Mouse (Mus musculus): ENCODE data around the gene Trp63. TPM values are rescaled to one million over a fixed set of nuclear protein-coding genes. Genes with fewer than 3 reads are reported as not detected.

Gene Trp63
- polyA plus RNA-seq, 1 experiment from 2014 or later, result 0.14 TPM

- Histone ChIP-seq H3K4me3 (ENCODE audit: low read depth, low read length) (no peak overlapping the region), H3K4me2 (ENCODE audit: low read depth, low read length) (no peak overlapping the region), H3K27me3 (ENCODE audit: insufficient read depth, low read length) (no peaks in the 10 kb centered on the region), H3K36me3 (replicated peaks; ENCODE audit: insufficient read depth, low read length) (no peaks in the 10 kb centered on the region), H3K27ac (ENCODE audit: low read depth) (no peak overlapping the region), H3K9ac (replicated peaks) (no peak overlapping the region), H3K9me3 (ENCODE audit: low read length) (no peaks in the 10 kb centered on the region), H3K4me1 (ENCODE audit: insufficient read depth) (no peaks in the 10 kb centered on the region)
- no peak for TF ChIP-seq EP300 (IDR thresholded peaks at IDR 0.05; ENCODE audit: low read depth)
- no peak for TF ChIP-seq CTCF (IDR thresholded peaks at IDR 0.05; ENCODE audit: low read depth)
- ATAC-seq (no peak), DNase-seq (no peak)
- WGBS (ENCODE audit: insufficient replicate concordance), result 81% methylated on average over 5 of the region's 5 CpGs
Observed at GRCm38 (mm10) chr16:25765549-25765948, 82.0 kb downstream of the Trp63 start.

- no peak overlapping the region for H3K27ac ChIP-seq (ENCODE audit: low read depth)
- 71% methylated on average over 7 of the region's 7 CpGs for WGBS (ENCODE audit: insufficient replicate concordance)
- no peak for DNase-seq
- no peaks in the 10 kb centered on the region for H3K9me3 ChIP-seq (ENCODE audit: low read length)
- H3K27me3 ChIP-seq (ENCODE audit: insufficient read depth, low read length), result no peaks in the 10 kb centered on the region
- no peaks in the 10 kb centered on the region for H3K4me1 ChIP-seq (ENCODE audit: insufficient read depth)
- H3K36me3 ChIP-seq (replicated peaks; ENCODE audit: insufficient read depth, low read length), result no peaks in the 10 kb centered on the region
- H3K9ac ChIP-seq (replicated peaks), result no peak overlapping the region
- no peak for ATAC-seq
- H3K4me2 ChIP-seq (ENCODE audit: low read depth, low read length), result no peak overlapping the region
- TF ChIP-seq CTCF (IDR thresholded peaks at IDR 0.05; ENCODE audit: low read depth) (no peak), EP300 (IDR thresholded peaks at IDR 0.05; ENCODE audit: low read depth) (no peak)
- no peak overlapping the region for H3K4me3 ChIP-seq (ENCODE audit: low read depth, low read length)
Observed at GRCm38 (mm10) chr16:25774611-25775010, 91.0 kb downstream of the Trp63 start.

GRCm38 (mm10) chr16:25777501-25777900, 93.9 kb downstream of the Trp63 start:
- Histone ChIP-seq H3K27me3 (ENCODE audit: insufficient read depth, low read length) (no peaks in the 10 kb centered on the region), H3K4me1 (ENCODE audit: insufficient read depth) (no peaks in the 10 kb centered on the region), H3K36me3 (replicated peaks; ENCODE audit: insufficient read depth, low read length) (no peaks in the 10 kb centered on the region), H3K27ac (ENCODE audit: low read depth) (no peak overlapping the region), H3K9ac (replicated peaks) (no peak overlapping the region), H3K9me3 (ENCODE audit: low read length) (no peaks in the 10 kb centered on the region), H3K4me2 (ENCODE audit: low read depth, low read length) (no peak overlapping the region), H3K4me3 (ENCODE audit: low read depth, low read length) (no peak overlapping the region)
- DNase-seq, result no peak
- TF ChIP-seq EP300 (IDR thresholded peaks at IDR 0.05; ENCODE audit: low read depth) (no peak), CTCF (IDR thresholded peaks at IDR 0.05; ENCODE audit: low read depth) (no peak)
- ATAC-seq, result no peak
- 72% methylated on average over 1 of the region's 1 CpGs for WGBS (ENCODE audit: insufficient replicate concordance)

GRCm38 (mm10) chr16:25779964-25780363, 96.4 kb downstream of the Trp63 start:
- Histone ChIP-seq H3K4me1 (ENCODE audit: insufficient read depth) (no peaks in the 10 kb centered on the region), H3K27me3 (ENCODE audit: insufficient read depth, low read length) (no peaks in the 10 kb centered on the region), H3K4me2 (ENCODE audit: low read depth, low read length) (no peak overlapping the region), H3K36me3 (replicated peaks; ENCODE audit: insufficient read depth, low read length) (no peaks in the 10 kb centered on the region), H3K9me3 (ENCODE audit: low read length) (no peaks in the 10 kb centered on the region), H3K27ac (ENCODE audit: low read depth) (no peak overlapping the region), H3K4me3 (ENCODE audit: low read depth, low read length) (no peak overlapping the region), H3K9ac (replicated peaks) (no peak overlapping the region)
- 58% methylated on average over 4 of the region's 4 CpGs for WGBS (ENCODE audit: insufficient replicate concordance)
- ATAC-seq (no peak), DNase-seq (no peak)
- TF ChIP-seq EP300 (IDR thresholded peaks at IDR 0.05; ENCODE audit: low read depth) (no peak), CTCF (IDR thresholded peaks at IDR 0.05; ENCODE audit: low read depth) (no peak)

GRCm38 (mm10) chr16:25784246-25784645, 100.7 kb downstream of the Trp63 start:
- H3K36me3 ChIP-seq (replicated peaks; ENCODE audit: insufficient read depth, low read length), result no peaks in the 10 kb centered on the region
- no peak overlapping the region for H3K27ac ChIP-seq (ENCODE audit: low read depth)
- H3K9me3 ChIP-seq (ENCODE audit: low read length), result no peaks in the 10 kb centered on the region
- DNase-seq (no peak), ATAC-seq (no peak)
- 63% methylated on average over 2 of the region's 2 CpGs for WGBS (ENCODE audit: insufficient replicate concordance)
- no peak overlapping the region for H3K4me3 ChIP-seq (ENCODE audit: low read depth, low read length)
- H3K4me2 ChIP-seq (ENCODE audit: low read depth, low read length), result no peak overlapping the region
- no peaks in the 10 kb centered on the region for H3K27me3 ChIP-seq (ENCODE audit: insufficient read depth, low read length)
- no peak overlapping the region for H3K9ac ChIP-seq (replicated peaks)
- H3K4me1 ChIP-seq (ENCODE audit: insufficient read depth), result no peaks in the 10 kb centered on the region
- TF ChIP-seq EP300 (IDR thresholded peaks at IDR 0.05; ENCODE audit: low read depth) (no peak), CTCF (IDR thresholded peaks at IDR 0.05; ENCODE audit: low read depth) (no peak)

- Histone ChIP-seq H3K4me3 (ENCODE audit: low read depth, low read length) (no peak overlapping the region), H3K36me3 (replicated peaks; ENCODE audit: insufficient read depth, low read length) (no peaks in the 10 kb centered on the region), H3K9me3 (ENCODE audit: low read length) (no peaks in the 10 kb centered on the region), H3K4me1 (ENCODE audit: insufficient read depth) (no peaks in the 10 kb centered on the region), H3K27me3 (ENCODE audit: insufficient read depth, low read length) (no peaks in the 10 kb centered on the region), H3K27ac (ENCODE audit: low read depth) (no peak overlapping the region), H3K9ac (replicated peaks) (no peak overlapping the region), H3K4me2 (ENCODE audit: low read depth, low read length) (no peak overlapping the region)
- DNase-seq (no peak), ATAC-seq (no peak)
- 71% methylated on average over 5 of the region's 5 CpGs for WGBS (ENCODE audit: insufficient replicate concordance)
- TF ChIP-seq CTCF (IDR thresholded peaks at IDR 0.05; ENCODE audit: low read depth), result no peak
- TF ChIP-seq EP300 (IDR thresholded peaks at IDR 0.05; ENCODE audit: low read depth), result no peak
Observed at GRCm38 (mm10) chr16:25786457-25786856, 102.9 kb downstream of the Trp63 start.
